Comparison of ENCODE assay signal across 21 mouse cellular contexts in genomic region chr1:188006820-188007491, GRCm38 (mm10).
A peak's percentile ranks its signal among the peaks of the same experiment; 100 is the strongest.
DNase-seq lines count a peak whose midpoint lies in the region; ATAC-seq and TF ChIP-seq lines count a peak whose summit lies in the region.
"Had no signal": no experiment of that assay in that cellular context is flagged by ENCODE, and none has a peak within 500 bp of the region (broad histone marks: within the 10 kb centered on the region; RNA-seq: fewer than 3 reads in every experiment).

No protein-coding gene starts in this region.

- no peaks in the 10 kb centered on the region for H3K9me3 ChIP-seq in heart, postnatal 0 days (replicated peaks; ENCODE audit: control insufficient read depth, low read length)
- H3K9me3 ChIP-seq in lung, embryonic 16.5 days (ENCODE audit: control insufficient read depth, low read length), result no peaks in the 10 kb centered on the region
- H3K9me3 ChIP-seq in stomach, embryonic 14.5 days (ENCODE audit: control insufficient read depth, low read depth, low read length), result no peaks in the 10 kb centered on the region
- H3K9me3 ChIP-seq: embryonic facial prominence, embryonic 15.5 days; forebrain, embryonic 10.5 days; limb, embryonic 12.5 days had no signal

- WGBS in heart, postnatal 0 days, result 17% methylated on average over 13 of the region's 13 CpGs
- 24% methylated on average over 13 of the region's 13 CpGs for WGBS in lung, embryonic 16.5 days
- 46% methylated on average over 13 of the region's 13 CpGs for WGBS in stomach, embryonic 14.5 days

- no peak for TF ChIP-seq EP300 in heart, postnatal 0 days (IDR thresholded peaks at IDR 0.05; ENCODE audit: low read depth)

- H3K27me3 ChIP-seq in heart, postnatal 0 days (ENCODE audit: control insufficient read depth, insufficient read depth, low read length), result no peaks in the 10 kb centered on the region
- H3K27me3 ChIP-seq in lung, embryonic 16.5 days (ENCODE audit: control insufficient read depth, insufficient read depth, low read depth, low read length), result peaks cover 2% of the 10 kb centered on the region
- no peaks in the 10 kb centered on the region for H3K27me3 ChIP-seq in stomach, embryonic 14.5 days (ENCODE audit: control insufficient read depth, insufficient read depth, low read length)
- H3K27me3 ChIP-seq: megakaryocyte, embryonic 14.5 days had no signal

- H3K27ac ChIP-seq in heart, postnatal 0 days (ENCODE audit: low read depth), result peak overlapping the region; percentile 50
- H3K27ac ChIP-seq in lung, embryonic 16.5 days (ENCODE audit: low read length), result no peak overlapping the region
- H3K27ac ChIP-seq in stomach, embryonic 14.5 days (ENCODE audit: low read length), result no peak overlapping the region; the same call in 1 of the 2 replicates
- H3K27ac ChIP-seq: embryonic facial prominence, embryonic 15.5 days; forebrain, embryonic 10.5 days; limb, embryonic 12.5 days had no signal

- no peak for TF ChIP-seq CTCF in heart, postnatal 0 days (IDR thresholded peaks at IDR 0.05; ENCODE audit: low read depth)

- ATAC-seq in heart, postnatal 0 days (ENCODE audit: insufficient read depth, low read depth), result no peak
- ATAC-seq in lung, embryonic 16.5 days (ENCODE audit: low read depth), result no peak
- peak; percentile 80; the same call in 1 of the 2 replicates for ATAC-seq in stomach, embryonic 14.5 days (ENCODE audit: insufficient number of reproducible peaks, insufficient read depth, low FRiP score, low read depth)
- ATAC-seq: CD4-positive, CD25-positive, alpha-beta regulatory T cell, adult 4 months; liver, postnatal 0 days had no signal

- peak overlapping the region; percentile 32 for H3K4me3 ChIP-seq in heart, postnatal 0 days (ENCODE audit: low read depth, low read length)
- H3K4me3 ChIP-seq in lung, embryonic 16.5 days (ENCODE audit: low read length), result peak overlapping the region; percentile 22
- no peak overlapping the region for H3K4me3 ChIP-seq in stomach, embryonic 14.5 days (ENCODE audit: low read depth, low read length)
- H3K4me3 ChIP-seq: embryonic facial prominence, embryonic 15.5 days; forebrain, embryonic 10.5 days; limb, embryonic 12.5 days; megakaryocyte, embryonic 14.5 days had no signal

- peak overlapping the region; percentile 26 for H3K9ac ChIP-seq in heart, postnatal 0 days (replicated peaks; ENCODE audit: low read depth, low read length)
- H3K9ac ChIP-seq in lung, embryonic 16.5 days (ENCODE audit: low read length), result no peak overlapping the region
- no peak overlapping the region for H3K9ac ChIP-seq in stomach, embryonic 14.5 days (replicated peaks; ENCODE audit: low read depth, low read length)
- H3K9ac ChIP-seq: embryonic facial prominence, embryonic 15.5 days; limb, embryonic 12.5 days; liver, postnatal 0 days had no signal

- H3K4me2 ChIP-seq in heart, postnatal 0 days (ENCODE audit: low read depth, low read length), result peak overlapping the region; percentile 58
- H3K4me2 ChIP-seq in lung, embryonic 16.5 days (ENCODE audit: low read depth, low read length), result peak overlapping the region; percentile 37
- 0 out of 2 replicates have a peak overlapping the region, but pooled peaks have one; percentile 3 for H3K4me2 ChIP-seq in stomach, embryonic 14.5 days (replicated peaks; ENCODE audit: low read depth, low read length)
- H3K4me2 ChIP-seq: embryonic facial prominence, embryonic 15.5 days; limb, embryonic 12.5 days had no signal

- no peaks in the 10 kb centered on the region for H3K36me3 ChIP-seq in heart, postnatal 0 days (replicated peaks; ENCODE audit: control insufficient read depth, insufficient read depth, low read length)
- H3K36me3 ChIP-seq in lung, embryonic 16.5 days (ENCODE audit: control insufficient read depth, insufficient read depth, low read length), result no peaks in the 10 kb centered on the region
- H3K36me3 ChIP-seq in stomach, embryonic 14.5 days (ENCODE audit: control insufficient read depth, insufficient read depth, low read length), result no peaks in the 10 kb centered on the region
- H3K36me3 ChIP-seq: embryonic facial prominence, embryonic 15.5 days; forebrain, embryonic 10.5 days; G1E; limb, embryonic 12.5 days had no signal

- intact Hi-C loops in heart, postnatal 14 days (cut with DNase I), result no loop called here

- H3K4me1 ChIP-seq in heart, postnatal 0 days (ENCODE audit: control insufficient read depth, insufficient read depth), result peaks cover 16% of the 10 kb centered on the region; the same call in 1 of the 2 replicates
- peaks cover 4% of the 10 kb centered on the region; the same call in 1 of the 2 replicates for H3K4me1 ChIP-seq in lung, embryonic 16.5 days (replicated peaks; ENCODE audit: control insufficient read depth, insufficient read depth, low read length)
- no peaks in the 10 kb centered on the region for H3K4me1 ChIP-seq in stomach, embryonic 14.5 days (ENCODE audit: control insufficient read depth, insufficient read depth, low read length)
- H3K4me1 ChIP-seq: embryonic facial prominence, embryonic 15.5 days; megakaryocyte, embryonic 14.5 days had no signal

- peak; percentile 53 for DNase-seq in heart, adult 11 months
- DNase-seq in heart, postnatal 4 days, result no peak
- no peak for DNase-seq in heart, postnatal 0 days (ENCODE audit: low spot score)
- DNase-seq in heart, postnatal 14 days, result no peak
- no peak for DNase-seq in lung, postnatal 10 days
- no peak for DNase-seq in spleen, adult 18-20 months
- DNase-seq: cerebellum, postnatal 10 days; embryo, embryonic 11 days; kidney, adult 9 months; kidney, postnatal 36 days; liver, postnatal 0 days; right cerebral cortex, postnatal 4 days; thymus, adult 2 months had no signal

Comparison
In these comparisons a context has a peak if more than half of its experiments do, and no peak if none do; other contexts are left out.
1. H3K4me2 ChIP-seq: peak in every context shown above with its lines; median percentile 58 in heart, postnatal 0 days; 37 in lung, embryonic 16.5 days; 3 in stomach, embryonic 14.5 days.